ENCODE assay signal across 29 mouse cellular contexts in genomic region chr19:55293175-55293574, GRCm38 (mm10). TPM values are rescaled to one million over a fixed set of nuclear protein-coding genes. Genes with fewer than 3 reads are reported as not detected.
DNase-seq lines count a peak whose midpoint lies in the region; ATAC-seq and TF ChIP-seq lines count a peak whose summit lies in the region.
"Had no signal": no experiment of that assay in that cellular context is flagged by ENCODE, and none has a peak within 500 bp of the region (broad histone marks: within the 10 kb centered on the region; RNA-seq: fewer than 3 reads in every experiment).

No protein-coding gene starts in this region.

- TF ChIP-seq EP300 in CH12.LX (IDR thresholded peaks at IDR 0.05; ENCODE audit: low read length) (peak; percentile 87), MEL (IDR thresholded peaks at IDR 0.05; ENCODE audit: low read depth in 1 of 2, low read length in 2 of 2) (no peak)

- H3K27me3 ChIP-seq in CH12.LX (replicated peaks) (no peaks in the 10 kb centered on the region), MEL (ENCODE audit: control insufficient read depth in 1 of 2, insufficient read depth in 2 of 2, low read length in 2 of 2) (no peaks in the 10 kb centered on the region)
- no peaks in the 10 kb centered on the region for H3K27me3 ChIP-seq in liver, embryonic 13.5 days
- no peaks in the 10 kb centered on the region for H3K27me3 ChIP-seq in intestine, postnatal 0 days (replicated peaks; ENCODE audit: control insufficient read depth, insufficient read depth, low read length)
- H3K27me3 ChIP-seq: forebrain, embryonic 13.5 days; heart, embryonic 13.5 days; hindbrain, embryonic 12.5 days; kidney, embryonic 15.5 days had no signal

- TF ChIP-seq CTCF in CH12.LX (conservative IDR thresholded peaks at IDR 0.05 in 1 of 2, IDR thresholded peaks at IDR 0.05 in 1 of 2; ENCODE audit: low read depth in 2 of 2, low read length in 2 of 2) = no peak
- no peak for TF ChIP-seq CTCF in MEL (IDR thresholded peaks at IDR 0.05 in 2 of 3, conservative IDR thresholded peaks at IDR 0.05 in 1 of 3; ENCODE audit: control insufficient read depth in 1 of 3, insufficient read depth in 1 of 3, low read depth in 2 of 3, low read length in 3 of 3, poor library complexity in 1 of 3, severe bottlenecking in 1 of 3)
- TF ChIP-seq CTCF in intestine, postnatal 0 days (IDR thresholded peaks at IDR 0.05; ENCODE audit: low read depth) = no peak

- no peaks in the 10 kb centered on the region for H3K9me3 ChIP-seq in CH12.LX (replicated peaks; ENCODE audit: low read length)
- H3K9me3 ChIP-seq in MEL (replicated peaks; ENCODE audit: insufficient read depth, low read length) = no peaks in the 10 kb centered on the region
- H3K9me3 ChIP-seq in liver, embryonic 13.5 days (replicated peaks) = no peaks in the 10 kb centered on the region
- no peaks in the 10 kb centered on the region for H3K9me3 ChIP-seq in intestine, postnatal 0 days (ENCODE audit: control insufficient read depth)
- H3K9me3 ChIP-seq: forebrain, embryonic 13.5 days; heart, embryonic 13.5 days; hindbrain, embryonic 12.5 days; kidney, embryonic 15.5 days had no signal

- no peak for TF ChIP-seq RAD21 in CH12.LX (IDR thresholded peaks at IDR 0.05; ENCODE audit: low read depth, low read length)
- TF ChIP-seq RAD21 in MEL (IDR thresholded peaks at IDR 0.05; ENCODE audit: low read depth, low read length) = no peak

- DNase-seq in heart, adult 9 months (ENCODE audit: low spot score in 2 of 2) = peak; percentile 15 to 19
- no peak for DNase-seq in heart, postnatal 36 days
- peak; percentile 70 for DNase-seq in CH12.LX (ENCODE audit: extremely low read depth)
- DNase-seq in MEL (ENCODE audit: low read depth, low spot score) = peak; percentile 64
- DNase-seq in liver, embryonic 13.5 days = no peak
- no peak for DNase-seq in cerebellum, postnatal 10 days
- DNase-seq: B cell, adult 2 months; cerebellum, adult 11-12 months; cerebellum, adult 9-11 months; gastrocnemius, postnatal 14 days; heart, postnatal 10 days; kidney, adult 11 months; kidney, postnatal 25 days; lung, adult 18-20 months; spleen, adult 18-20 months; thymus, postnatal 14 days had no signal

- dilution Hi-C loops in CH12.LX (cut with MboI; ENCODE audit: extremely low pct_ligation_motif_present, extremely low pct_unique_long_range_greater_than_20kb, low sequenced_read_pairs) = no loop called here

- TF ChIP-seq POLR2A in CH12.LX (IDR thresholded peaks at IDR 0.05; ENCODE audit: low read depth, low read length) (no peak), MEL (IDR thresholded peaks at IDR 0.05; ENCODE audit: control insufficient read depth in 1 of 2, insufficient read depth in 1 of 2, low read depth in 1 of 2, low read length in 2 of 2, poor library complexity in 1 of 2) (no peak)

- WGBS in liver, embryonic 13.5 days (ENCODE audit: insufficient replicate concordance) = 25% methylated on average over 4 of the region's 4 CpGs
- WGBS in intestine, postnatal 0 days = 49% methylated on average over 4 of the region's 4 CpGs

- H3K79me2 ChIP-seq in CH12.LX (replicated peaks; ENCODE audit: control insufficient read depth, extremely low read depth, insufficient read depth, poor library complexity, severe bottlenecking) (no peaks in the 10 kb centered on the region), MEL (ENCODE audit: control insufficient read depth, insufficient read depth, low read length, poor library complexity) (no peaks in the 10 kb centered on the region)

- intact Hi-C loops in heart, postnatal 36 days (cut with DNase I) = no loop called here

- no peak overlapping the region for H3K4me3 ChIP-seq in CH12.LX (replicated peaks in 1 of 3; ENCODE audit: low read depth in 2 of 3, low read length in 2 of 3, poor library complexity in 1 of 3)
- no peak overlapping the region for H3K4me3 ChIP-seq in MEL (ENCODE audit: control insufficient read depth in 1 of 2, insufficient read depth in 1 of 2, low read depth in 2 of 2, low read length in 2 of 2)
- no peak overlapping the region for H3K4me3 ChIP-seq in liver, embryonic 13.5 days (replicated peaks)
- no peak overlapping the region for H3K4me3 ChIP-seq in intestine, postnatal 0 days (ENCODE audit: low read depth, low read length)
- H3K4me3 ChIP-seq: forebrain, embryonic 13.5 days; heart, embryonic 13.5 days; hindbrain, embryonic 12.5 days; kidney, embryonic 15.5 days had no signal

- in situ Hi-C loops in CH12.LX (cut with MboI; ENCODE audit: low pct_ligation_motif_present, low pct_unique_long_range_greater_than_20kb, low sequenced_read_pairs) = no loop called here

- peak overlapping the region; percentile 45 for H3K4me2 ChIP-seq in CH12.LX (ENCODE audit: insufficient read depth, low read depth, poor library complexity, severe bottlenecking)
- no peak overlapping the region for H3K4me2 ChIP-seq in liver, embryonic 13.5 days
- no peak overlapping the region for H3K4me2 ChIP-seq in intestine, postnatal 0 days (replicated peaks; ENCODE audit: low read depth)
- H3K4me2 ChIP-seq: forebrain, embryonic 13.5 days; heart, embryonic 13.5 days; hindbrain, embryonic 12.5 days; kidney, embryonic 15.5 days had no signal

- peak overlapping the region; percentile 93 for H3K27ac ChIP-seq in CH12.LX (ENCODE audit: insufficient read depth, low read depth)
- H3K27ac ChIP-seq in MEL (ENCODE audit: control insufficient read depth, low read depth, low read length) = peak overlapping the region; percentile 29
- peak overlapping the region; percentile 63 for H3K27ac ChIP-seq in liver, embryonic 13.5 days
- H3K27ac ChIP-seq in intestine, postnatal 0 days (ENCODE audit: low read depth, low read length) = no peak overlapping the region
- H3K27ac ChIP-seq: forebrain, embryonic 13.5 days; heart, embryonic 13.5 days; hindbrain, embryonic 12.5 days; kidney, embryonic 15.5 days; macrophage had no signal

- peaks cover 71 to 84% of the 10 kb centered on the region in 2 experiments for H3K36me3 ChIP-seq in CH12.LX (replicated peaks in 1 of 2; ENCODE audit: control insufficient read depth in 1 of 2, insufficient read depth in 1 of 2, low read length in 1 of 2)
- H3K36me3 ChIP-seq in MEL (ENCODE audit: control insufficient read depth in 1 of 2, insufficient read depth in 2 of 2, low read length in 2 of 2) = peaks cover 77 to 80% of the 10 kb centered on the region in 2 experiments
- peaks cover 95% of the 10 kb centered on the region for H3K36me3 ChIP-seq in liver, embryonic 13.5 days
- H3K36me3 ChIP-seq in intestine, postnatal 0 days (ENCODE audit: control insufficient read depth, insufficient read depth) = peaks cover 89% of the 10 kb centered on the region

- no peak for ATAC-seq in liver, embryonic 13.5 days (ENCODE audit: low read depth)
- ATAC-seq in intestine, postnatal 0 days = no peak
- no peak for ATAC-seq in megakaryocyte, adult 5-6 weeks (ENCODE audit: poor library complexity, severe bottlenecking)
- ATAC-seq: forebrain, embryonic 13.5 days; lung, postnatal 0 days; midbrain, embryonic 16.5 days had no signal

- H3K9ac ChIP-seq in CH12.LX (ENCODE audit: insufficient read depth, low read depth) = peak overlapping the region; percentile 7; the same call in 1 of the 2 replicates
- H3K9ac ChIP-seq in MEL (ENCODE audit: control insufficient read depth, low read depth, low read length, poor library complexity, severe bottlenecking) = no peak overlapping the region
- H3K9ac ChIP-seq in liver, embryonic 13.5 days = peak overlapping the region; percentile 14; the same call in 1 of the 2 replicates
- no peak overlapping the region for H3K9ac ChIP-seq in intestine, postnatal 0 days (ENCODE audit: low read depth, low read length)
- H3K9ac ChIP-seq: forebrain, embryonic 13.5 days; heart, embryonic 13.5 days; hindbrain, embryonic 12.5 days; kidney, embryonic 15.5 days had no signal

- H3K4me1 ChIP-seq in CH12.LX (ENCODE audit: control insufficient read depth in 1 of 2, insufficient read depth in 2 of 2) = peaks cover 28 to 77% of the 10 kb centered on the region in 2 experiments
- H3K4me1 ChIP-seq in MEL (ENCODE audit: control insufficient read depth in 1 of 2, insufficient read depth in 2 of 2, low read length in 2 of 2) = peaks cover 33 to 55% of the 10 kb centered on the region in 2 experiments
- peaks cover 78% of the 10 kb centered on the region for H3K4me1 ChIP-seq in liver, embryonic 13.5 days (replicated peaks)
- no peaks in the 10 kb centered on the region for H3K4me1 ChIP-seq in intestine, postnatal 0 days (replicated peaks; ENCODE audit: control insufficient read depth, insufficient read depth, low read length)
- H3K4me1 ChIP-seq: forebrain, embryonic 13.5 days; kidney, embryonic 15.5 days had no signal

RNA-seq across cellular contexts. Expression of gene Zdhhc6, which starts 22.7 kb away (rescaled TPM):
- total RNA-seq in heart, postnatal 36 days (2021) = 10 to 100 TPM; 19.3 to 19.9 TPM
- total RNA-seq in CH12.LX (2012; rRNA removed) (88.6 and 101 TPM in 2 replicates), CH12.LX (2014; rRNA removed) (143 and 152 TPM in 2 replicates), MEL (2012; rRNA removed) (101 and 109 TPM in 2 replicates)
- polyA plus RNA-seq in CH12.LX (2012; ENCODE audit: insufficient read length, low read depth) (101 and 108 TPM in 2 replicates), MEL (2012; ENCODE audit: insufficient read depth in 1 of 2, insufficient read length in 2 of 2, low read depth in 1 of 2, low replicate concordance in 2 of 2, missing spikeins in 1 of 2) (100 to 1,000 TPM in 1 of 2 experiments, 10 to 100 TPM in 1; 95.6 to 114 TPM)
- 64.9 and 74.9 TPM in 2 replicates for polyA plus RNA-seq in liver, embryonic 13.5 days (2015; fragmentation: Nextera tagmentation; extraction: Ambion mirVana)
- polyA plus RNA-seq in intestine, postnatal 0 days (2015; fragmentation: Nextera tagmentation; extraction: Ambion mirVana) = 39.8 and 44.7 TPM in 2 replicates
- 30.1 and 35.1 TPM in 2 replicates for total RNA-seq in megakaryocyte, adult 5-6 weeks (2015)
- total RNA-seq in megakaryocyte, adult 5-6 weeks (2017) = 31.8 and 42.7 TPM in 2 replicates

RNA-seq across cellular contexts. Expression of gene Vti1a, which starts 22.9 kb away (rescaled TPM):
- total RNA-seq in heart, postnatal 36 days (2021) = 10 to 100 TPM; 17.2 to 18.3 TPM
- total RNA-seq in CH12.LX (2012; rRNA removed) (22.3 and 23.1 TPM in 2 replicates), CH12.LX (2014; rRNA removed) (23.5 and 23.8 TPM in 2 replicates), MEL (2012; rRNA removed) (33.8 and 42.8 TPM in 2 replicates)
- polyA plus RNA-seq in CH12.LX (2012; ENCODE audit: insufficient read length, low read depth) (27.6 and 30.8 TPM in 2 replicates), MEL (2012; ENCODE audit: insufficient read depth in 1 of 2, insufficient read length in 2 of 2, low read depth in 1 of 2, low replicate concordance in 2 of 2, missing spikeins in 1 of 2) (100 to 1,000 TPM in 1 of 2 experiments, 10 to 100 TPM in 1; 37.2 to 119 TPM)
- polyA plus RNA-seq in liver, embryonic 13.5 days (2015; fragmentation: Nextera tagmentation; extraction: Ambion mirVana) = 16.7 and 18.2 TPM in 2 replicates
- 21.3 and 23.2 TPM in 2 replicates for polyA plus RNA-seq in intestine, postnatal 0 days (2015; fragmentation: Nextera tagmentation; extraction: Ambion mirVana)
- total RNA-seq in megakaryocyte, adult 5-6 weeks (2015) = 20.9 and 23.0 TPM in 2 replicates
- 31.7 and 34.3 TPM in 2 replicates for total RNA-seq in megakaryocyte, adult 5-6 weeks (2017)

RNA-seq across cellular contexts. Expression of gene Acsl5, which starts 41.4 kb away (rescaled TPM):
- 10 to 100 TPM; 11.8 to 12.0 TPM for total RNA-seq in heart, postnatal 36 days (2021)
- 126 and 143 TPM in 2 replicates for total RNA-seq in CH12.LX (2012; rRNA removed)
- total RNA-seq in CH12.LX (2014; rRNA removed) = 196 and 224 TPM in 2 replicates
- polyA plus RNA-seq in CH12.LX (2012; ENCODE audit: insufficient read length, low read depth) = 231 and 265 TPM in 2 replicates
- total RNA-seq in MEL (2012; rRNA removed) = 248 and 318 TPM in 2 replicates
- polyA plus RNA-seq in MEL (2012; ENCODE audit: insufficient read depth in 1 of 2, insufficient read length in 2 of 2, low read depth in 1 of 2, low replicate concordance in 2 of 2, missing spikeins in 1 of 2) = 100 to 1,000 TPM in 1 of 2 experiments, not detected in 1; 223 TPM
- polyA plus RNA-seq in liver, embryonic 13.5 days (2015; fragmentation: Nextera tagmentation; extraction: Ambion mirVana) = 116 and 134 TPM in 2 replicates
- polyA plus RNA-seq in intestine, postnatal 0 days (2015; fragmentation: Nextera tagmentation; extraction: Ambion mirVana) = 1,862 and 1,917 TPM in 2 replicates
- total RNA-seq in megakaryocyte, adult 5-6 weeks (2015) = 66.8 and 92.8 TPM in 2 replicates
- 93.0 and 99.7 TPM in 2 replicates for total RNA-seq in megakaryocyte, adult 5-6 weeks (2017)

RNA-seq across cellular contexts. Expression of gene Gucy2g, which starts 52.1 kb away (rescaled TPM):
- under 1 TPM in 1 of 2 experiments, not detected in 1; 0.08 TPM for total RNA-seq in heart, postnatal 36 days (2021)
- total RNA-seq in CH12.LX (2012; rRNA removed) = not detected in 2 replicates
- not detected in 2 replicates for total RNA-seq in CH12.LX (2014; rRNA removed)
- polyA plus RNA-seq in CH12.LX (2012; ENCODE audit: insufficient read length, low read depth) = 0.11 TPM in 1 of 2 replicates, not detected in the other
- 0.65 and 1.1 TPM in 2 replicates for total RNA-seq in MEL (2012; rRNA removed)
- polyA plus RNA-seq in MEL (2012; ENCODE audit: insufficient read depth in 1 of 2, insufficient read length in 2 of 2, low read depth in 1 of 2, low replicate concordance in 2 of 2, missing spikeins in 1 of 2) = 1 to 10 TPM in 1 of 2 experiments, not detected in 1; 2.4 TPM
- not detected in 2 replicates for polyA plus RNA-seq in liver, embryonic 13.5 days (2015; fragmentation: Nextera tagmentation; extraction: Ambion mirVana)
- 0.12 and 0.17 TPM in 2 replicates for polyA plus RNA-seq in intestine, postnatal 0 days (2015; fragmentation: Nextera tagmentation; extraction: Ambion mirVana)
- total RNA-seq in megakaryocyte, adult 5-6 weeks (2015) = not detected in 2 replicates
- not detected in 2 replicates for total RNA-seq in megakaryocyte, adult 5-6 weeks (2017)
- total RNA-seq: neutrophil, adult 5-6 weeks had no signal
- polyA plus RNA-seq: embryonic facial prominence, embryonic 11.5 days; forebrain, embryonic 13.5 days; heart, embryonic 13.5 days; hindbrain, embryonic 12.5 days; limb, embryonic 11.5 days; macrophage; neural tube, embryonic 11.5 days had no signal

Comparison
In these comparisons a context has a peak if more than half of its experiments do, and no peak if none do; other contexts are left out.
1. DNase-seq: peak in heart, adult 9 months (2 of 2), CH12.LX (single experiment) and MEL (single experiment); none in heart, postnatal 36 days (0 of 2), liver, embryonic 13.5 days (single experiment) and cerebellum, postnatal 10 days (0 of 2).
2. H3K9ac ChIP-seq: peak in CH12.LX (single experiment) and liver, embryonic 13.5 days (single experiment); none in MEL (single experiment) and intestine, postnatal 0 days (single experiment).
3. RNA of gene Acsl5, which starts 41.4 kb away (total RNA-seq): 248 to 318 TPM in MEL, 126 to 224 TPM in CH12.LX and 66.8 to 99.7 TPM in megakaryocyte, adult 5-6 weeks; 11.8 to 12.0 TPM in heart, postnatal 36 days; every median in the first group is over 4 times any median in the second.